Mouse (Mus musculus): ENCODE results near the gene Cldn14. TPM values are rescaled to one million over a fixed set of nuclear protein-coding genes. Genes with fewer than 3 reads are reported as not detected.
A peak's percentile ranks its signal among the peaks of the same experiment; 100 is the strongest.

The Cldn14 gene
- total RNA-seq, 2 experiments from 2014 or later, result not detected

- H3K27ac ChIP-seq, result peak overlapping the region; percentile 32; the same call in 1 of the 2 replicates
- H3K4me3 ChIP-seq, result peak overlapping the region; percentile 94
- DNase-seq, result no peak
- TF ChIP-seq CTCF (IDR thresholded peaks at IDR 0.05), result no peak
- intact Hi-C loops (cut with DNase I), result loop anchor here (5.0 kb wide), 1 partner anchor 47 kb away; no protein-coding TSS in a partner anchor
These were observed 124.4 kb downstream of the Cldn14 start for GRCm38 (mm10) chr16:93884086-93884721.

- TF ChIP-seq CTCF (IDR thresholded peaks at IDR 0.05), result peak; percentile 14; the same call in 1 of the 2 replicates
- DNase-seq, result peak; percentile 95
- H3K4me3 ChIP-seq, result peak within 1 kb of the TSS; percentile 94
- H3K27ac ChIP-seq, result peak within 1 kb of the TSS; percentile 32; the same call in 1 of the 2 replicates
- intact Hi-C loops (cut with DNase I), result loop anchor here (5.0 kb wide), 1 partner anchor 46 kb away; no protein-coding TSS in a partner anchor
These were observed 125.1 kb downstream of the Cldn14 start, which contains the start of gene Chaf1b for GRCm38 (mm10) chr16:93883423-93884085. Gene Chaf1b (plus strand): TSS chr16:93883901.

GRCm38 (mm10) chr16:93877612-93878380 is 130.8 kb downstream of the Cldn14 start:
- Histone ChIP-seq H3K27ac (no peak overlapping the region), H3K4me3 (no peak overlapping the region)
- TF ChIP-seq CTCF (IDR thresholded peaks at IDR 0.05), result no peak
- intact Hi-C loops (cut with DNase I), result no loop called here
- no peak for DNase-seq

GRCm38 (mm10) chr16:93874841-93875240 is 133.8 kb downstream of the Cldn14 start:
- H3K4me3 ChIP-seq, result no peak overlapping the region
- intact Hi-C loops (cut with DNase I), result no loop called here
- no peak for TF ChIP-seq CTCF (IDR thresholded peaks at IDR 0.05)
- DNase-seq, result no peak
- H3K27ac ChIP-seq, result no peak overlapping the region

Other genes starting within 250 kb of the Cldn14 start
- gene Morc3, start 176.7 kb downstream of the Cldn14 start, total RNA-seq (2021), result 10 to 100 TPM; 10.2 to 14.1 TPM
- under 1 TPM; 0.20 to 0.25 TPM for gene Chaf1b, start 124.9 kb downstream of the Cldn14 start, total RNA-seq (2021)
- 10 to 100 TPM; 15.0 to 17.9 TPM for gene Sim2, start 76.1 kb upstream of the Cldn14 start, total RNA-seq (2021)